Mouse (Mus musculus) brain, embryonic 14.5 days (tissue): ENCODE results near the gene Tmem151b. TPM values are rescaled to one million over a fixed set of nuclear protein-coding genes. Genes with fewer than 3 reads are reported as not detected.

Experiments
- DNase-seq: peaks from one replicate; pipeline ENCODE4 v3.0.0-alpha.2; 2011; ENCODE audit warnings: low read depth
- CTCF ChIP-seq: fragments of 200-500 bp; IDR thresholded peaks from 2 replicates; pipeline ENCODE4 v1.5.1; 2012; ENCODE audit warnings: inconsistent platforms, mild to moderate bottlenecking, moderate library complexity, borderline replicate concordance; ENCODE audit not compliant: insufficient read depth, insufficient read length; ENCODE audit errors: extremely low read depth
- POLR2A ChIP-seq: fragments of 200-500 bp; IDR thresholded peaks from 2 replicates; pipeline ENCODE4 v1.6.1; 2012; ENCODE audit warnings: mild to moderate bottlenecking, inconsistent platforms, borderline replicate concordance; ENCODE audit not compliant: poor library complexity, insufficient read depth, insufficient read length, severe bottlenecking; ENCODE audit errors: extremely low read depth
- polyA plus RNA-seq: library from polyadenylated mRNA; depleted of rRNA; stranded (reverse); fragments of >200 nt; gene quantifications from 2 replicates; pipeline ENCODE4 v1.2.3, GENCODE M21; 2012; rRNA removed

The Tmem151b gene
- polyA plus RNA-seq, 1 experiment, result 46.5 TPM

GRCm38 (mm10) chr17:45503301-45503973 is 46.0 kb downstream of the Tmem151b start:
- TF ChIP-seq POLR2A (no peak), CTCF (no peak)
- no peak for DNase-seq

GRCm38 (mm10) chr17:45502324-45502723 is 47.2 kb downstream of the Tmem151b start:
- DNase-seq, result no peak
- TF ChIP-seq POLR2A (no peak), CTCF (no peak)

GRCm38 (mm10) chr17:45500981-45501380 is 48.5 kb downstream of the Tmem151b start:
- DNase-seq, result no peak
- TF ChIP-seq CTCF, result no peak
- no peak for TF ChIP-seq POLR2A

- TF ChIP-seq CTCF, result no peak
- TF ChIP-seq POLR2A, result no peak
- DNase-seq, result no peak
Observed at GRCm38 (mm10) chr17:45499516-45499915, 50.0 kb downstream of the Tmem151b start.

- DNase-seq, result no peak
Observed at GRCm38 (mm10) chr17:45498397-45498796, 51.1 kb downstream of the Tmem151b start.

GRCm38 (mm10) chr17:45495398-45495797 is 54.1 kb downstream of the Tmem151b start:
- TF ChIP-seq CTCF (no peak), POLR2A (no peak)
- no peak for DNase-seq

More at GRCm38 (mm10) chr17:45498397-45498796, 51.1 kb downstream of the Tmem151b start:
- TF ChIP-seq CTCF (no peak), POLR2A (no peak)

Other genes with a start within 250 kb of the Tmem151b start
- 31.0 and 41.3 TPM in 2 replicates for gene Cdc5l, start 115.9 kb downstream of the Tmem151b start, polyA plus RNA-seq
- gene Spats1, start 74.3 kb downstream of the Tmem151b start, polyA plus RNA-seq, result 0.97 and 1.3 TPM in 2 replicates
- 21.0 and 23.3 TPM in 2 replicates for gene Aars2, start 42.8 kb downstream of the Tmem151b start, polyA plus RNA-seq
- gene Tcte1, start 26.2 kb downstream of the Tmem151b start, polyA plus RNA-seq, result 0.40 and 0.92 TPM in 2 replicates
- gene Nfkbie, start 6.0 kb upstream of the Tmem151b start, polyA plus RNA-seq, result 2.8 and 3.4 TPM in 2 replicates
- 79.5 and 89.1 TPM in 2 replicates for gene Slc35b2, start 14.2 kb upstream of the Tmem151b start, polyA plus RNA-seq
- gene Hsp90ab1, start 23.6 kb upstream of the Tmem151b start, polyA plus RNA-seq, result 677 and 1,066 TPM in 2 replicates
- 43.6 and 60.9 TPM in 2 replicates for gene Slc29a1, start 49.9 kb upstream of the Tmem151b start, polyA plus RNA-seq
- gene Mymx, start 52.4 kb upstream of the Tmem151b start, polyA plus RNA-seq, result 0.42 and 0.92 TPM in 2 replicates
- gene Capn11, start 109.6 kb upstream of the Tmem151b start, polyA plus RNA-seq, result 0.13 and 0.62 TPM in 2 replicates
- gene Mrpl14, start 136.6 kb upstream of the Tmem151b start, polyA plus RNA-seq, result 74.8 and 101 TPM in 2 replicates
- gene Tmem63b, start 137.2 kb upstream of the Tmem151b start, polyA plus RNA-seq, result 306 and 323 TPM in 2 replicates
- gene 1600014C23Rik, start 184.2 kb upstream of the Tmem151b start, polyA plus RNA-seq, result 0.21 TPM in 1 of 2 replicates, not detected in the other